Mouse (Mus musculus) MEL (cell line): ENCODE measurements around the gene Cabp4.

Experiments used
- CTCF ChIP-seq, 3 experiments: IDR thresholded peaks in 2 of 3; conservative IDR thresholded peaks in 1 of 3; 2 replicates each; pipeline ENCODE4 v1.5.1; 2011 to 2012; ENCODE audit warnings: low read length in 3 of 3, low read depth in 2 of 3, mild to moderate bottlenecking in 2 of 3, improper control_type of control experiment in 1 of 3, inconsistent platforms in 1 of 3, mixed read lengths in 1 of 3, moderate library complexity in 1 of 3; ENCODE audit not compliant: control insufficient read depth in 1 of 3, insufficient read depth in 1 of 3, poor library complexity in 1 of 3, severe bottlenecking in 1 of 3
- EP300 ChIP-seq, 2 experiments: IDR thresholded peaks; 2 replicates each; pipeline ENCODE4 v1.6.1; 2011; ENCODE audit warnings: improper control_type of control experiment in 2 of 2, low read length in 2 of 2, low read depth in 1 of 2, mild to moderate bottlenecking in 1 of 2
- ETS1 ChIP-seq: IDR thresholded peaks from 2 replicates; pipeline ENCODE4 v1.6.1; 2012; ENCODE audit warnings: low read depth, mild to moderate bottlenecking, inconsistent platforms, low read length, improper control_type of control experiment, moderate library complexity
- KAT2A ChIP-seq: conservative IDR thresholded peaks from 2 replicates; pipeline ENCODE4 v1.6.1; 2012; ENCODE audit warnings: low read depth, low read length, improper control_type of control experiment, inconsistent platforms
- POLR2A ChIP-seq, 2 experiments: IDR thresholded peaks; 2 replicates each; pipeline ENCODE4 v1.6.1; 2011 to 2012; ENCODE audit warnings: low read length in 2 of 2, mild to moderate bottlenecking in 2 of 2, control low read depth in 1 of 2, improper control_type of control experiment in 1 of 2, low read depth in 1 of 2, moderate library complexity in 1 of 2; ENCODE audit not compliant: control insufficient read depth in 1 of 2, insufficient read depth in 1 of 2, poor library complexity in 1 of 2
- POLR2AphosphoS5 ChIP-seq: IDR thresholded peaks from 2 replicates; pipeline ENCODE4 v1.6.1; 2012; ENCODE audit warnings: low read depth, borderline replicate concordance, mild to moderate bottlenecking, inconsistent platforms, low read length, moderate library complexity, mixed read lengths
- TAL1 ChIP-seq: IDR thresholded peaks from 2 replicates; pipeline ENCODE4 v1.6.1; 2012; ENCODE audit warnings: mild to moderate bottlenecking, inconsistent platforms, low read length, moderate library complexity, mixed read lengths
- USF1 ChIP-seq: IDR thresholded peaks from 2 replicates; pipeline ENCODE4 v1.6.1; 2014; ENCODE audit warnings: low read depth, mild to moderate bottlenecking, inconsistent platforms, low read length, improper control_type of control experiment, moderate library complexity
- ZMIZ1 ChIP-seq: IDR thresholded peaks from 2 replicates; pipeline ENCODE4 v1.6.1; 2012; ENCODE audit warnings: low read depth, mild to moderate bottlenecking, inconsistent platforms, low read length, improper control_type of control experiment, moderate library complexity

DNA sequence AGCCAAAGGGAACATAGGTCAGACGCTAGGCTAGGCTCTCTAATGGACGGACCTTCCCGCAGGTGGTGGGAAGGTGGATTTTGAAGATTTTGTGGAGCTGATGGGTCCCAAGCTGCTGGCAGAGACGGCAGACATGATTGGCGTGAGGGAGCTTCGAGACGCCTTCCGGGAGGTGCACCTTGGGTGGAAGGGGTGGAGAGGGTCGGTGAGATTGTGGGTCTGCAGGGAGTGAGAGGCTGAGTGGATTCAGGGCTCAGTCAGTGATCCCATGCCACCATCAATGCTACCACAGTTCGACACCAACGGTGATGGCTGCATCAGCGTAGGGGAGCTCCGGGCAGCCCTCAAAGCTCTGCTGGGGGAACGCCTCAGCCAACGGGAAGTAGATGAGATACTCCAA is 57.7 kb downstream of the Cabp4 start:
- no peak for TF ChIP-seq CTCF (IDR thresholded peaks at IDR 0.05 in 2 of 3, conservative IDR thresholded peaks at IDR 0.05 in 1 of 3; ENCODE audit: control insufficient read depth in 1 of 3, insufficient read depth in 1 of 3, low read depth in 2 of 3, low read length in 3 of 3, poor library complexity in 1 of 3, severe bottlenecking in 1 of 3)
- TF ChIP-seq POLR2A (IDR thresholded peaks at IDR 0.05; ENCODE audit: control insufficient read depth in 1 of 2, insufficient read depth in 1 of 2, low read depth in 1 of 2, low read length in 2 of 2, poor library complexity in 1 of 2), result no peak
- no peak for TF ChIP-seq ZMIZ1
- no peak for TF ChIP-seq KAT2A
- TF ChIP-seq ETS1, result no peak
- TF ChIP-seq POLR2AphosphoS5, result no peak
- TF ChIP-seq TAL1, result no peak
- no peak for TF ChIP-seq USF1
- TF ChIP-seq EP300 (IDR thresholded peaks at IDR 0.05; ENCODE audit: low read depth in 1 of 2, low read length in 2 of 2), result no peak
